Mouse (Mus musculus) liver, postnatal 0 days (tissue): Measurements from ENCODE around the gene Rnase11.

ENCODE experiments used
- CTCF ChIP-seq: sonication (generic); IDR thresholded peaks from 2 replicates; pipeline ENCODE4 v1.5.1; 2016; ENCODE audit warnings: antibody characterized with exemption, low read depth
- EP300 ChIP-seq: IDR thresholded peaks from 2 replicates; pipeline ENCODE4 v1.6.1; 2016; ENCODE audit warnings: antibody characterized with exemption, low read depth, mild to moderate bottlenecking

DNA sequence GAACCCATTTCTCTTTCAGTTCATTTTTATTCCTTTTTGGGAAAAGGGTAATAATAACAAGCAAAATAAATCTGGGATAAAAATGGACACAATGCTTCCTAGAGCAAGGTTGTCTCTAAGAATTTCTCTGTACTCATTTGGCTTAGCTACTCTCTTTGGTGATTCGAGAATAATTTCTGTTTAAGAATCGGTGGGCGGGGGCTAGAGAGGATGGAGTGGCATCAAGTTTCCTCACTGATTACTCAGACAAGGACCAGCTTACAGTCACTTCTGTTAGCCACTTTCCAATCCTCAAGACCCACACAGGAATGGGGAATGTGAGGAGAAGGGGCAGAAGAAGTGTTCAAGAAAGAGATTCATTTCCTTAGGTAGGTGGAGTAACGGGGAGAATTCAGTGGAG, 41.2 kb downstream of the Rnase11 start:
- no peak for TF ChIP-seq CTCF
- no peak for TF ChIP-seq EP300
